Mouse (Mus musculus): ENCODE results near the gene Immt. TPM values are rescaled to one million over a fixed set of nuclear protein-coding genes. Genes with fewer than 3 reads are reported as not detected.

The Immt gene
- 100 to 1,000 TPM; 226 to 361 (median 285) TPM for total RNA-seq (2022)

- DNase-seq, result peak; percentile 96
Measured at GRCm38 (mm10) chr6:71830690-71831580, at the start of gene Immt. Immt (plus strand) TSS chr6:71831331.

GRCm38 (mm10) chr6:71783165-71783564 lies 48.0 kb upstream of the Immt start:
- DNase-seq, result no peak

GRCm38 (mm10) chr6:71788348-71788747 lies 42.8 kb upstream of the Immt start:
- DNase-seq, result no peak

- DNase-seq, result no peak
Measured at GRCm38 (mm10) chr6:71791771-71792170, 39.4 kb upstream of the Immt start.

- no peak for DNase-seq
Measured at GRCm38 (mm10) chr6:71799391-71799790, 31.7 kb upstream of the Immt start.

- DNase-seq, result no peak
Measured at GRCm38 (mm10) chr6:71801011-71801713, 30.0 kb upstream of the Immt start.

GRCm38 (mm10) chr6:71801714-71802094 lies 29.4 kb upstream of the Immt start:
- no peak for DNase-seq

- no peak for DNase-seq
Measured at GRCm38 (mm10) chr6:71803609-71804008, 27.5 kb upstream of the Immt start.

GRCm38 (mm10) chr6:71804061-71804829 lies 26.9 kb upstream of the Immt start:
- DNase-seq, result peak; percentile 35

- no peak for DNase-seq
Measured at GRCm38 (mm10) chr6:71806713-71807112, 24.4 kb upstream of the Immt start.

GRCm38 (mm10) chr6:71809890-71810289 lies 21.2 kb upstream of the Immt start:
- no peak for DNase-seq

GRCm38 (mm10) chr6:71812820-71813219 lies 18.3 kb upstream of the Immt start:
- DNase-seq, result no peak

GRCm38 (mm10) chr6:71819764-71820292 lies 11.3 kb upstream of the Immt start:
- no peak for DNase-seq

GRCm38 (mm10) chr6:71823085-71823484 lies 8.0 kb upstream of the Immt start:
- no peak for DNase-seq

- peak; percentile 88 for DNase-seq
Measured at GRCm38 (mm10) chr6:71823488-71823887, 7.6 kb upstream of the Immt start.

- no peak for DNase-seq
Measured at GRCm38 (mm10) chr6:71823961-71824360, 7.2 kb upstream of the Immt start.

GRCm38 (mm10) chr6:71826869-71827268 lies 4.3 kb upstream of the Immt start, which contains the start of gene Mrpl35:
Mrpl35 (minus strand) TSS chr6:71826969.
- no peak for DNase-seq

GRCm38 (mm10) chr6:71829768-71830167 lies 1.4 kb upstream of the Immt start:
- no peak for DNase-seq

- DNase-seq, result peak; percentile 96
Measured at GRCm38 (mm10) chr6:71831581-71831960, 440 bp downstream of the Immt start.

GRCm38 (mm10) chr6:71836811-71837210 lies 5.7 kb downstream of the Immt start:
- no peak for DNase-seq

GRCm38 (mm10) chr6:71839815-71840214 lies 8.7 kb downstream of the Immt start:
- no peak for DNase-seq

GRCm38 (mm10) chr6:71840597-71841290 lies 9.6 kb downstream of the Immt start:
- no peak for DNase-seq
